Mouse (Mus musculus) cortical plate, adult 2 months (tissue): ENCODE results near the gene Fat2. TPM values are rescaled to one million over a fixed set of nuclear protein-coding genes. Genes with fewer than 3 reads are reported as not detected.

Source experiments
- H3K27ac ChIP-seq: fragments of 200-500 bp; 2 replicates; pipeline ENCODE4 v1.5.1; 2012; ENCODE audit warnings: low read length, control low read depth, inconsistent platforms; ENCODE audit not compliant: insufficient read depth
- H3K4me1 ChIP-seq: fragments of 200-500 bp; 2 replicates; pipeline ENCODE4 v1.6.1; 2011; ENCODE audit warnings: low read length; ENCODE audit not compliant: control insufficient read depth, insufficient read depth
- H3K4me3 ChIP-seq: fragments of 200-500 bp; 2 replicates; pipeline ENCODE4 v1.5.1; 2011; ENCODE audit warnings: mild to moderate bottlenecking, low read length, control low read depth; ENCODE audit not compliant: insufficient read depth
- CTCF ChIP-seq: fragments of 200-500 bp; IDR thresholded peaks from 2 replicates; pipeline ENCODE4 v1.5.1; 2011; ENCODE audit warnings: mild to moderate bottlenecking, control low read depth, low read length; ENCODE audit not compliant: insufficient read depth; ENCODE audit errors: extremely low read depth
- POLR2A ChIP-seq: fragments of 200-500 bp; IDR thresholded peaks from 2 replicates; pipeline ENCODE4 v1.6.1; 2011; ENCODE audit warnings: mild to moderate bottlenecking, low read length, control low read depth; ENCODE audit not compliant: insufficient read depth; ENCODE audit errors: extremely low read depth
- polyA plus RNA-seq: library from polyadenylated mRNA; depleted of rRNA; stranded (reverse); fragments of >200 nt; gene quantifications from 2 replicates; pipeline ENCODE4 v1.2.3, GENCODE M21; 2012

The Fat2 gene
- polyA plus RNA-seq, 1 experiment: 0.06 TPM

DNA sequence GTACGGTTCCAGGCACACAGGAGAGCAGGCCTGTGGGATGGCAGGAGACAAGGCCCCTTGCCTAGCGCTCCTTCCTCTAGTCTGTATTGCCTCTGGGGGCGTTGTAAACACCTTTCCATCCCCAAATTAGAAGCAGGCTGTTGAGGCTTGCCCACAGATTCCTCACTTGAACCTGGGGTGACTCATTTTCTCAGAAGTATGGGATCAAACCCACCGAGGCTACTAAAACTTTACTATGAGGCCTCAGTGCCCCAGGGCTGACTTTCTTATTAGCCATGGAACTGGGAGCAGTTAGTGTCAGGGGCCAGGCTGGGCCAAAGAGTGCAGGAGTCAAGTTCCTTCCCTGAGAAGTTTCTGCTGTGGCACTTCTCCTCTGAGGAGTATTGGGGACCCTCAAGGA is 28.9 kb upstream of the Fat2 start:
- no peak for TF ChIP-seq POLR2A
- TF ChIP-seq CTCF: no peak
- Histone ChIP-seq H3K4me3 (no peak overlapping the region), H3K4me1 (no peaks in the 10 kb centered on the region), H3K27ac (no peak overlapping the region)

GRCm38 (mm10) chr11:55364662-55365061 is 28.3 kb upstream of the Fat2 start:
- H3K27ac ChIP-seq: no peak overlapping the region
- no peak for TF ChIP-seq CTCF
- TF ChIP-seq POLR2A: no peak
- no peak overlapping the region for H3K4me3 ChIP-seq
- no peaks in the 10 kb centered on the region for H3K4me1 ChIP-seq

- H3K27ac ChIP-seq: no peak overlapping the region
- H3K4me3 ChIP-seq: no peak overlapping the region
- TF ChIP-seq CTCF (no peak), POLR2A (no peak)
- H3K4me1 ChIP-seq: no peaks in the 10 kb centered on the region
Measured at GRCm38 (mm10) chr11:55358094-55358783, 21.9 kb upstream of the Fat2 start.

GRCm38 (mm10) chr11:55356846-55357245 is 20.5 kb upstream of the Fat2 start:
- H3K27ac ChIP-seq: no peak overlapping the region
- no peak for TF ChIP-seq POLR2A
- H3K4me3 ChIP-seq: no peak overlapping the region
- no peaks in the 10 kb centered on the region for H3K4me1 ChIP-seq

GRCm38 (mm10) chr11:55341961-55342371 is 5.6 kb upstream of the Fat2 start:
- H3K4me3 ChIP-seq: no peak overlapping the region
- TF ChIP-seq POLR2A (no peak), CTCF (no peak)
- H3K27ac ChIP-seq: no peak overlapping the region
- H3K4me1 ChIP-seq: no peaks in the 10 kb centered on the region

- Histone ChIP-seq H3K27ac (no peak overlapping the region), H3K4me1 (no peaks in the 10 kb centered on the region), H3K4me3 (no peak overlapping the region)
- TF ChIP-seq POLR2A: no peak
- TF ChIP-seq CTCF: no peak
Measured at GRCm38 (mm10) chr11:55340789-55341188, 4.4 kb upstream of the Fat2 start.

- TF ChIP-seq POLR2A (no peak), CTCF (no peak)
- H3K27ac ChIP-seq: no peak overlapping the region
- no peaks in the 10 kb centered on the region for H3K4me1 ChIP-seq
- no peak overlapping the region for H3K4me3 ChIP-seq
Measured at GRCm38 (mm10) chr11:55337032-55337769, 837 bp upstream of the Fat2 start.

- TF ChIP-seq CTCF: no peak
- no peak for TF ChIP-seq POLR2A
- Histone ChIP-seq H3K4me1 (no peaks in the 10 kb centered on the region), H3K27ac (no peak overlapping the region), H3K4me3 (no peak overlapping the region)
Measured at GRCm38 (mm10) chr11:55335314-55336076, 869 bp downstream of the Fat2 start.

DNA sequence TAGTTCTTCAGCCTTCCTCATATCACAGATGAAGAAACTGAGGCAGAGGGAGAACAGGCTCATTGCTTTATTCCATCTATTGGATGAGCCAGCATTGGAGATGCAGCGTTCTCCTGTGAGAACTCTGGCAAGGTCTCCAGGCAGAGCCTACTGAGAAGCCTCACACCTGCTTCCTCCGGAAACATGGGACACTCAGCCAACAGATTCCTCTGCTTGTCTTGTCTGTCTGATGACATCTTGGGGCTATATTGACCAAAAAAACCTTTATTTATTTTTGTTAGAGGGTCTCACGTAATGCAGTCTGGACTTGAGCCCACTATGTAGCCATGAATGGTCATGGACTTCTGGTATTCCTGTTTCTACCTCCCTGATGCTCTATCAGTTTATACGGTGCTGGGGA is 1.8 kb downstream of the Fat2 start:
- no peaks in the 10 kb centered on the region for H3K4me1 ChIP-seq

GRCm38 (mm10) chr11:55334063-55334462 is 2.3 kb downstream of the Fat2 start:
- H3K27ac ChIP-seq: no peak overlapping the region
- H3K4me1 ChIP-seq: no peaks in the 10 kb centered on the region
- no peak overlapping the region for H3K4me3 ChIP-seq
- TF ChIP-seq CTCF: no peak
- no peak for TF ChIP-seq POLR2A

More for the DNA sequence above, 1.8 kb downstream of the Fat2 start:
- no peak overlapping the region for H3K27ac ChIP-seq
- no peak for TF ChIP-seq CTCF
- no peak for TF ChIP-seq POLR2A
- no peak overlapping the region for H3K4me3 ChIP-seq
